Mouse (Mus musculus) hindbrain, embryonic 14.5 days (tissue): Measurements from ENCODE around the gene Chit1. TPM values are rescaled to one million over a fixed set of nuclear protein-coding genes. Genes with fewer than 3 reads are reported as not detected.

ENCODE experiments used
- ATAC-seq: fragments of 200-750 bp; cut with Nextera tagmentation; 2 replicates; pipeline ENCODE4 v1.8.0; 2017; ENCODE audit warnings: moderate number of reproducible peaks, mild to moderate bottlenecking, moderate TSS enrichment, moderate library complexity; ENCODE audit not compliant: low FRiP score
- DNase-seq: peaks from one replicate; pipeline ENCODE4 v3.0.0-alpha.2; 2015; ENCODE audit warnings: low spot score
- H3K27ac ChIP-seq: fragments of 300-500 bp; sonication (generic); 2 replicates; pipeline ENCODE4 v1.5.1; 2014; ENCODE audit warnings: mild to moderate bottlenecking, moderate library complexity
- H3K27me3 ChIP-seq: fragments of 300-500 bp; sonication (generic); 2 replicates; pipeline ENCODE4 v1.6.1; 2014; ENCODE audit warnings: mild to moderate bottlenecking, low read length, mixed read lengths; ENCODE audit not compliant: control insufficient read depth, insufficient read depth
- H3K36me3 ChIP-seq: fragments of 300-500 bp; sonication (generic); replicated peaks from 2 replicates; pipeline ENCODE4 v1.6.1; 2014; ENCODE audit not compliant: control insufficient read depth, insufficient read depth
- H3K4me1 ChIP-seq: fragments of 300-500 bp; sonication (generic); replicated peaks from 2 replicates; pipeline ENCODE4 v1.6.1; 2014; ENCODE audit warnings: antibody characterized with exemption, low read length, mixed read lengths; ENCODE audit not compliant: control insufficient read depth, insufficient read depth
- H3K4me2 ChIP-seq: fragments of 300-500 bp; sonication (generic); replicated peaks from 2 replicates; pipeline ENCODE4 v1.6.1; 2014; ENCODE audit warnings: mild to moderate bottlenecking, moderate library complexity
- H3K4me3 ChIP-seq: fragments of 300-500 bp; sonication (generic); replicated peaks from 2 replicates; pipeline ENCODE4 v1.5.1; 2014; ENCODE audit warnings: mild to moderate bottlenecking, low read length
- H3K9ac ChIP-seq: fragments of 300-500 bp; sonication (generic); 2 replicates; pipeline ENCODE4 v1.6.1; 2014
- H3K9me3 ChIP-seq: fragments of 300-500 bp; sonication (generic); 2 replicates; pipeline ENCODE4 v1.6.1; 2016; ENCODE audit warnings: low read length; ENCODE audit not compliant: control insufficient read depth
- WGBS: fragments of 180-500 bp; shearing (Covaris S2); extraction: QIAGEN DNeasy Blood & Tissue Kit; methylation state at CpG from one replicate; pipeline ENCODE4 v1.1.7; 2014; 5-methylcytosine and 5-hydroxymethylcytosine counted together
- polyA plus RNA-seq: library from polyadenylated mRNA; unstranded; fragments of >200 nt; fragmentation: Nextera tagmentation; extraction: Ambion mirVana; gene quantifications from 2 replicates; pipeline ENCODE4 v1.2.1, GENCODE M21; 2014

The Chit1 gene
- polyA plus RNA-seq, 1 experiment from 2014 or later: 0.23 TPM

DNA sequence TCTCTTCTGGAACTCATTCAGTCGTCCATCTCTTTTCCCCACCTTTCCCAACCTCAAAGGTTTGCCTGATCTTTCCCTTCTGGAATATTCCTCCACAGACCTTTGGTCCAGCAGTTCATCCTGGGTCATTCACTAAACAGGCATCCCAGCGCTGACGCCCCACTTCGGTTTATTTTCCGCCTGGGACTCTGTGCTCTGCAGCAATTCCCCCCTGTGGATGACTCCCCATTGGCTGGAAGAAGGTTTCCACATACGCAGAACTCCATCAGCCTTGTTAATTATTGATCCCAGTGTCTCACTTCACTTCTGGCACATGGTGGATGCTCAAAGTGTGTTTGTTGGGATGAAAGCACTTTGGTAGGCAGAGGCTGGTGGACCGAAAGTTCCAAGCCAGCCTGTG lies 52.4 kb downstream of the Chit1 start:
- ATAC-seq (no peak), DNase-seq (no peak)
- Histone ChIP-seq H3K36me3 (no peaks in the 10 kb centered on the region), H3K27ac (no peak overlapping the region), H3K9ac (no peak overlapping the region), H3K4me2 (no peak overlapping the region), H3K9me3 (no peaks in the 10 kb centered on the region), H3K4me1 (no peaks in the 10 kb centered on the region), H3K27me3 (no peaks in the 10 kb centered on the region), H3K4me3 (no peak overlapping the region)
- WGBS: 85% methylated on average over 7 of the region's 7 CpGs

DNA sequence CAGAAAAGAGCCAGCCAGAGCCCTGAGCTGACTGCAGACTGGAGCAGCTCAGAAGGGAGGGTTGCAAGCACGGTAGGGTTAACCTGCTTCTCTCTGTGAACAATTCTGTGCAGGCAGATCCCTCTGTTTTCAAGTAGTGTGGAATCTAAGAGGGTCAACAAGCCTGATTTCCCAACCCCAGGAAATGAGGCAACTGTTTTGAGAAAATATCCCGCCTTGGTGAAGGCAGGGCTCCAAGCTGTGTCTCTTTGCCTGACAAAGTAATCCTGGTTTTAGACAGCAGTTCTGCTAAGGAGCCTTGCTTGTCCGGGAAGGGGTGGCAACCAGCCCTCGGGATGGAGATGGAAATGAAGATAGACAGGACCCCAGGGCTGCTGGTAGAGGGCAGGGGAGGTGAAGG lies 53.4 kb downstream of the Chit1 start:
- H3K4me3 ChIP-seq: no peak overlapping the region
- WGBS: 71% methylated on average over 4 of the region's 4 CpGs
- no peak for DNase-seq
- H3K4me1 ChIP-seq: no peaks in the 10 kb centered on the region
- H3K27ac ChIP-seq: no peak overlapping the region
- no peak for ATAC-seq
- H3K36me3 ChIP-seq: no peaks in the 10 kb centered on the region
- no peak overlapping the region for H3K4me2 ChIP-seq
- no peaks in the 10 kb centered on the region for H3K27me3 ChIP-seq
- H3K9ac ChIP-seq: no peak overlapping the region
- no peaks in the 10 kb centered on the region for H3K9me3 ChIP-seq

DNA sequence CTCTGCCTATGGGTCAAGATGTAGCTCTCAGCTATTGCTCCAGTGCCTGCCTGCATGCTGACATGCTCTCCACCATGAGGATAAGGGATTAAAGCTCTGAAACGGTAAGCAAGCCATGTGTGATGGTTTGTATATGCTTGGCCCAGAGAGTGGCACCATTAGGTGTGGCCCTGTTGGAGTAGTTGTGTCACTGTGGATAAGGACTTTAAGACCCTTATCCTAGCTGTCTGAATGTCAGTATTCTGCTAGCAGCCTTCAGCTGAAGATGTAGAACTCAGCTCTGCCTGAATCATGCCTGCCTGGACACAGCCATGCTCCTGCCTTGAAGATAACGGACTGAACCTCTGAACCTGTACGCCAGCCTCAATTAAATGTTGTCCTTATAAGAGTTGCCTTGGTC lies 55.5 kb downstream of the Chit1 start:
- no peaks in the 10 kb centered on the region for H3K9me3 ChIP-seq
- WGBS: 95% methylated on average over 3 of the region's 3 CpGs
- no peak overlapping the region for H3K27ac ChIP-seq
- no peak overlapping the region for H3K4me3 ChIP-seq
- H3K27me3 ChIP-seq: no peaks in the 10 kb centered on the region
- H3K4me1 ChIP-seq: no peaks in the 10 kb centered on the region
- no peak overlapping the region for H3K4me2 ChIP-seq
- H3K9ac ChIP-seq: no peak overlapping the region
- no peaks in the 10 kb centered on the region for H3K36me3 ChIP-seq
- DNase-seq (no peak), ATAC-seq (no peak)

DNA sequence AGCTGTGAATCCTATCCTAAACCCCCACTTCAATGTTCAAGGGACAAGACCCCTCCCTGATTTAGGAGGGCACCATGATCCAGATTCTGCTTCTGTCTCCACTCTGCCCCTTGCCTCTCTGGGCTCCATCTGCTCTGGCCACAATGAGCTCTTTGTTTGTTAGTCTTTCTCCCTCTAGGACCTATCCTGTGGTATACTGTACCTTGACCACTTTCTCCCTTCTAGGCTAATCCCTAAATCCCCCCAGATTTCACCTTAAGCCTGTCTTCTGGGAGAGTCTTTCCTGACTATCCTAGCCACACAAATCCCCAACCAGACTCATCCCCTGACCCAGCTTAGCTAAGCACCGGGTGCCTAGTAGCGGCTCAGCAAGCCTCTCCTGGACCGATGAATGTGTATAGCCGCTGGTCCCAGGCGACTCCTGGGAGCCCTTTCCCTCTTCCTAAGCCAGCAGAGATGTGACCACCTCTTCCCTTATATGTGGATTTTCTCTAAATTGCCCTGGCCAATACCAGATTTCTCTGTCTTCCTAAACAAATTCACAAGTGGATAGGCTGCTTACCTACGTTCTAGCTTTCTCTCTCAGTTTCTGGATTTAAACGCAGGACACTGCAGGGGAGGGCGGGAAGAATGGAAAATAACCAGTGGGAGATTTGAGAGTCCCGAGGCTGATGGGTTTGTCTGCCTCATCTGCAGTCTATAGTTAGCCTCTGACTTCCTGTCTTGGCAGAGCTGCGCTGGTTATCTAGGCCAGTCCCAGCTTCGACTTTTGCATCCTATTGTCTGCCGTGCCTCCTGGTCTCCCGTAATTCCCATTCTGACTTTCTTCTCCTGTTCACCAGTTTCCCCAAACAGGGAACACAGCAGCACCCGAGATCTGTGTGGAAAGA lies 56.6 kb downstream of the Chit1 start:
- ATAC-seq: no peak
- H3K4me1 ChIP-seq: no peaks in the 10 kb centered on the region

DNA sequence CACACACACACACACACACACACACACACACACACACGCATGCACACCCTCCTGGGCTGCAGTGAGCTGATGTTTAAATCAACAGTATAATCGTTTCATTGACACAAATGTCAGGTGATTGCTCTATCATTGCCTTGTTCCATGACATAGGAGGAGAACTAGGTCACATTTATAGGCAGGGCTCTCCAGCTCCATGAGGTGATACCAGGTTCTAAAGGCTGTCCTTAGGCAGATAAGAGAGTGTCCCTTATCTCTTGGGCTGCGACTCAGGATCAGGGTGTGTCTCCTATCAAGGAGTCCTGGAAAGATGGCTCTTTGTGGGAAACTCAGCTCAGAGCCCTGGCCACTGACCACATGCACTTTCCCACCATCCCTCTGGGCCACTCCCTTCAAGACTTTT lies 57.5 kb downstream of the Chit1 start:
- Histone ChIP-seq H3K27ac (no peak overlapping the region), H3K9ac (no peak overlapping the region), H3K36me3 (no peaks in the 10 kb centered on the region), H3K9me3 (no peaks in the 10 kb centered on the region), H3K4me3 (no peak overlapping the region), H3K4me2 (no peak overlapping the region), H3K27me3 (no peaks in the 10 kb centered on the region), H3K4me1 (no peaks in the 10 kb centered on the region)
- 83% methylated on average over 3 of the region's 3 CpGs for WGBS
- ATAC-seq (no peak), DNase-seq (no peak)

More for the DNA sequence above, 56.6 kb downstream of the Chit1 start:
- Histone ChIP-seq H3K27me3 (no peaks in the 10 kb centered on the region), H3K4me2 (no peak overlapping the region), H3K9ac (no peak overlapping the region), H3K9me3 (no peaks in the 10 kb centered on the region), H3K27ac (no peak overlapping the region), H3K36me3 (no peaks in the 10 kb centered on the region), H3K4me3 (no peak overlapping the region)
- no peak for DNase-seq
- 59% methylated on average over 14 of the region's 14 CpGs for WGBS

DNA sequence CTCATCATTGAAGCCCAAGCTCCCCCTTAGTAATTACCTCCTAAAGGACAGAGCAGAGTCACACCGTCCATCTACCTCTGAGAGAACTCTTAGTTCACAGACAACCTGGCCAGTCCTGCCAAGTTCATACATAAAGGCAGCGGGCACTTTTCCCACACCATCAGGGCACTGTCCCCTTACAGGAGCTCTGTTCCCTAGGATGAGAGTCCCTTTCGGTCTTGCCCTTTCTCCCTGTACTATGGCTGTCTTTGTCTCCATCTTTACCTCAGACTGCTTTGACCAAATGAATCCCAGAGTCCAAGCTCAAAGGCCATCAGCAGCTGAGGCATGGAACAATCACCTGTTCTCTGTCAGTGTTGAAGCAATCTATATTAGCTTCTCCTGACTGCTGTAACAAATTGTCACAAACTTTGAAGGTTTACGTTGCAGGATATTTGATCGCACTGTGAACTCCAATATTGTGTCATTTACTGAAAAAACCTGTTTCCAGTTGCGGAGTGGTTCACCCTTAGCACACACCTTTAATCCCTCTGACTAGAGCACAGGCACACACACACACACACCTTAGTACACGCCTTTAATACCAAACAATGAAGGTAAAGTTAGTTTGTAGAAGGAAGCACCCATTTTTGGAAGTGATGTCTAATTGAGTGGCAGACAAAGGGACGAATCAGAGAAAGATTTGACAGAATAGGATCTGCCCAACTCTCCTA lies 58.1 kb downstream of the Chit1 start:
- ATAC-seq (no peak), DNase-seq (no peak)
- WGBS: 89% methylated on average over 8 of the region's 8 CpGs

DNA sequence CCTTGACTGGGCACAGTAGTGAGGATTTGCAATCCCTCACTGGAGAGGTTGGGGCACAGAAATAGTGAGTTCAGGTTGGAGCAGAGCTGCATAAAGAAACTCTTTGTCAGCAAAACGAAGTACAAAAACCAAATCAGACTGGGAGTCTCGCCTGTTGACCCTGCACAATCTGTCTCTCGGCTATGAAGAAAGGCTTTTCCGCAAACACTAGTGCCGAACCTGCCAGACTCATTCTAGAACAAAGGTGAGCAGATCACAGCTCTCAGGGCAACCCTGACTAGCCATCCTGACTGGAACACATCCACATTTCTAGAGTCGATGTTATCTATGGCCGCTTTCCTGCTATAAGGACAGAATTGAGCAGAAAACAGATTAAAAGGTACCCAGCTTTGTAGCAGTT lies 62.0 kb downstream of the Chit1 start:
- Histone ChIP-seq H3K4me2 (no peak overlapping the region), H3K36me3 (no peaks in the 10 kb centered on the region), H3K27me3 (no peaks in the 10 kb centered on the region), H3K9me3 (no peaks in the 10 kb centered on the region), H3K9ac (no peak overlapping the region), H3K27ac (no peak overlapping the region), H3K4me3 (no peak overlapping the region), H3K4me1 (no peaks in the 10 kb centered on the region)
- 54% methylated on average over 7 of the region's 7 CpGs for WGBS
- DNase-seq: no peak
- ATAC-seq: no peak

More for the DNA sequence above, 58.1 kb downstream of the Chit1 start:
- no peak overlapping the region for H3K4me3 ChIP-seq
- no peak overlapping the region for H3K27ac ChIP-seq
- H3K4me1 ChIP-seq: no peaks in the 10 kb centered on the region
- no peak overlapping the region for H3K9ac ChIP-seq
- no peaks in the 10 kb centered on the region for H3K9me3 ChIP-seq
- H3K4me2 ChIP-seq: no peak overlapping the region
- H3K27me3 ChIP-seq: no peaks in the 10 kb centered on the region
- H3K36me3 ChIP-seq: no peaks in the 10 kb centered on the region

DNA sequence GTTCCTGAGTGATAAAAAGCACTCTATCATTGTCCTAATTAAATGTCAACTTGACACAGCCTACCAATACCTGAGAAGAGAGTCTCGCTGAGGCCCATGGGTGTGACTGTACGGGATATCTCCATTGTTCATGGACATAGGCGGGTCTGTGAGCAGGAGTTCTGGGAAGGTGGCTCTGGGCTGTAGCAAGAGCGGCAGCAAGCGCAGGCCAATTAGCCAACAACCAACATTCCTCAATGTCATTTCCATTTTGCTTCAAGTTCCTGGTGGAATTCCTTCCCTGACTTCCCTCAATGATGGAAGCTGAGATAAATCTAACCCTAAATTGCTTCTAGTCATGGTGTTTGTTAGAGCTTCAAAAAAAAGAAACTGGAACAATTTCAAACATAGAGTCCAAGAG lies 66.9 kb downstream of the Chit1 start:
- DNase-seq: no peak
- Histone ChIP-seq H3K4me2 (no peak overlapping the region), H3K4me1 (no peaks in the 10 kb centered on the region), H3K27me3 (no peaks in the 10 kb centered on the region), H3K9me3 (no peaks in the 10 kb centered on the region), H3K4me3 (no peak overlapping the region), H3K9ac (no peak overlapping the region), H3K27ac (no peak overlapping the region), H3K36me3 (no peaks in the 10 kb centered on the region)
- no peak for ATAC-seq
- WGBS: 83% methylated on average over 5 of the region's 5 CpGs

DNA sequence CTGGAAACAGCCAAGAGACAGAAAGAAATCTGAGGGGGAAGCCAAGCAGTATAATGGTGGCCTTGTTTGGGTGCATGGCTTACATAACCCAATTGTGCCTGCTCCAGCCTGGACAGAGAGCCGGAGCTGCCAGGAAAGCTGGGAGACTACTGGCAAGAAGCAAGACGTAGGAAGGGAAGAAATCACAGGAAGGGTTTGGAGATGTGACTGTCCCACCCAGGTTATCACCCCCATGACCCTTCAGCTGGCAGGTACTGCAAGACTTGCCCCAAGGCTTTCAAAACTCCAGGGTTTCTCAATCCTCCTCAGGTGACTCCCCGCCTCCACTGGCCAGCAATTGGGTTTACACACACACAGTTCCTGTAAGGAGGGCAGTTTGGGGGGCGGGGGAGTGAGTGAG lies 71.0 kb downstream of the Chit1 start, which contains the start of gene Chil1:
Gene Chil1, plus strand, starts transcription at position 152 of the 400 bp plus-strand sequence.
- H3K4me3 ChIP-seq: no peak within 1 kb of the TSS
- DNase-seq: no peak
- H3K9ac ChIP-seq: no peak within 1 kb of the TSS
- no peaks in the 10 kb centered on the region for H3K36me3 ChIP-seq
- no peaks in the 10 kb centered on the region for H3K9me3 ChIP-seq
- H3K27ac ChIP-seq: no peak within 1 kb of the TSS
- H3K4me1 ChIP-seq: no peaks in the 10 kb centered on the region
- 66% methylated on average over 4 of the region's 4 CpGs for WGBS
- H3K27me3 ChIP-seq: no peaks in the 10 kb centered on the region
- H3K4me2 ChIP-seq: no peak within 1 kb of the TSS
- ATAC-seq: no peak
